Mouse (Mus musculus): ENCODE data around the gene Theg. TPM values are rescaled to one million over a fixed set of nuclear protein-coding genes. Genes with fewer than 3 reads are reported as not detected.

Gene Theg
- not detected in 2 replicates for polyA plus RNA-seq (2016; fragmentation: Nextera tagmentation; extraction: Ambion mirVana)

DNA sequence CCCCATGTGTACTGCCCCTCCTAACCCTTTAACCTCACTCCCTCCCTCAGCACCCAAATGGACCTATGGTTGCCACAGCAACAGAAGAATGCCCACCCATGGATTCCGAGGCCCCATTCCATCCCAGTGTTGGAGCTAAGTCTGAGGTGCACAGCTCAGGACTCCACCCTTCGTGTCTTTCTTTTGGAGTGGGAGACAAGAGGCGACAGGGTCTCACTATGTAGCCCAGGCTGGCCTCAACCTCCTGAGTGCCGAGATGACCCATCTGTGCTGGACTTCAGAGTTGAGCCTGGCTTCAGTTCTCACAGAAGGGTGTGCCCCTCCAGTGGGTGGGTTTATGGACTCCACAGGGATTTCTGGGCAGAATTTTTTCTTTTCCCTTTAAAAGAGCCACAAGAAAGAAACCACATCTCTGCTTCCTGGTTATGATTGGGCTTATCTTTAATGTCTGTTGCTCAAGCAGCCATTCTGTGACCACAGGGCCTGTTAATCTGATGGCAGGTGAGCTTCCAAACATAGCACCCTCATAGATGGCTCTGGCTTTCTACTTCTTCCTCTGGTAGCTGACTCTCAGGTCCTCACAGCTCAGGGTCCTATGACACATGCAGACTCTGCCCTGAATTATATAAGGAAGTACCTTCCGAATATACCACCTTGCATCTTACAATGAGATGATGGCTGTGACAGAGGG, at the start of gene Theg:
Gene Theg (minus strand): TSS at position 271 of the 691 bp plus-strand sequence.
- H3K4me2 ChIP-seq, result no peak within 1 kb of the TSS
- no peak within 1 kb of the TSS for H3K9ac ChIP-seq
- no peak within 1 kb of the TSS for H3K4me3 ChIP-seq
- peaks cover 27% of the 10 kb centered on the region; the same call in 1 of the 2 replicates for H3K27me3 ChIP-seq (replicated peaks)
- no peaks in the 10 kb centered on the region for H3K4me1 ChIP-seq (replicated peaks)
- WGBS, result 81% methylated on average over 5 of the region's 5 CpGs
- no peaks in the 10 kb centered on the region for H3K9me3 ChIP-seq (replicated peaks)
- ATAC-seq (ENCODE audit: insufficient number of reproducible peaks, low FRiP score), result no peak
- no peaks in the 10 kb centered on the region for H3K36me3 ChIP-seq
- H3K27ac ChIP-seq (ENCODE audit: poor library complexity, severe bottlenecking), result no peak within 1 kb of the TSS

DNA sequence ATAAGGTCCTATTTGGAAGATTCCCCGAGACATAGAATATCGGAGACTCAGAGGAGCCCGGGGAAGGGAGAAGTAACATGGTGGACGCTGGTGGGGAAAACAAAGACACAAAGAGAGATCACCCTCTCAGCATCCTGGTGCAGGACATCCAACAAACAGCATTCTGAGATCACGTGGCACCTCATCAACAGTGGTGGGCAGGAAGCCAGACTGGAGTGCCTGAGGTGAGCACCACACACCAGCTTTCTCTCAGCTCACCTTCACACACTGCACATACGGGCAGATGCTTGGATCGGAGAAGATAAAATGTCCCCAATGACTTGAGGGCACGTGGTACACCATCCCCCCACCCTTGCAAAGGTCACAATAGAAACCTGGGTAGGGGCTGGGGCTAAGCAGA, 49.2 kb upstream of the Theg start:
- Histone ChIP-seq H3K4me3 (no peak overlapping the region), H3K27me3 (replicated peaks) (peaks cover 61% of the 10 kb centered on the region), H3K9ac (no peak overlapping the region), H3K4me2 (no peak overlapping the region), H3K9me3 (replicated peaks) (no peaks in the 10 kb centered on the region), H3K36me3 (no peaks in the 10 kb centered on the region), H3K27ac (ENCODE audit: poor library complexity, severe bottlenecking) (no peak overlapping the region), H3K4me1 (replicated peaks) (peaks cover 16% of the 10 kb centered on the region)
- WGBS, result 82% methylated on average over 8 of the region's 8 CpGs
- no peak for ATAC-seq (ENCODE audit: insufficient number of reproducible peaks, low FRiP score)

DNA sequence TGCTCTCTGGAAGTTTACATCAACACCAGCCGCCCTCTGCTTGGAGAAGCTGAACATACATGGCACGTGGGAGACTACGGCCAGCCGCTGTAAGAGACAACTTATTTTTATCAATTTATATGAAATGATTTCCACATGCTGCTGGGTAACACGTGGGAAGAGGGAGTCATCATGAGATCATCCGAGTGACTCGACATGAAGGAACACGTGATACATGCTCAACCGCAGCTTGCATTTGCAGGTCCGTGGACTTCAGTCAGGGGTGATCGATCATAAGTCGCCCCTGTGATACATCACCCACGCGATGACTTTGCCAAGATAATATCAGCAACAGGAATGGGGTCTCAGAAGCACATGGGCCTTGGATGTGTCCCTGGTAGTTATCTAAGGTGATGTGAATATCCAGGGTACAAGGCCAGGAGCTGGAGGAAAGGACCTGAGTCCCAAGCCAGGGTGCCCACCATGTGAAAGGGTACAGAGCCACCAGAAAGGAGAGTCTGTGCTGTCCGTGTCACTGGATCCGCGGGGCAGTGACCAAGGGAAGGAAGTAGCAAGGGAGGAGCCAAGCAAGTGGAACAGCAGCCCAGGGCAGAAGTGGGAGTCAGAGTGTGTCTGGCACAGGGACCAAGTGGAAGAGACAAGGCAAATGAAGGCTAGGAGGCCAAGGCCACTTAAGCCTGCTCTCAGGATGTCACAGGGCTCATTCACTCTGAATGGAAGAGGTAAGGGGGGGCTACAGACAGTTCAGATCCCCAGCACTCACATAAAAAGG, 46.1 kb upstream of the Theg start:
- Histone ChIP-seq H3K36me3 (no peaks in the 10 kb centered on the region), H3K27ac (ENCODE audit: poor library complexity, severe bottlenecking) (no peak overlapping the region), H3K4me2 (no peak overlapping the region), H3K4me1 (replicated peaks) (peaks cover 8% of the 10 kb centered on the region), H3K9me3 (replicated peaks) (no peaks in the 10 kb centered on the region), H3K4me3 (no peak overlapping the region), H3K9ac (no peak overlapping the region), H3K27me3 (replicated peaks) (peaks cover 34% of the 10 kb centered on the region)
- WGBS, result 76% methylated on average over 17 of the region's 17 CpGs
- ATAC-seq (ENCODE audit: insufficient number of reproducible peaks, low FRiP score), result no peak

DNA sequence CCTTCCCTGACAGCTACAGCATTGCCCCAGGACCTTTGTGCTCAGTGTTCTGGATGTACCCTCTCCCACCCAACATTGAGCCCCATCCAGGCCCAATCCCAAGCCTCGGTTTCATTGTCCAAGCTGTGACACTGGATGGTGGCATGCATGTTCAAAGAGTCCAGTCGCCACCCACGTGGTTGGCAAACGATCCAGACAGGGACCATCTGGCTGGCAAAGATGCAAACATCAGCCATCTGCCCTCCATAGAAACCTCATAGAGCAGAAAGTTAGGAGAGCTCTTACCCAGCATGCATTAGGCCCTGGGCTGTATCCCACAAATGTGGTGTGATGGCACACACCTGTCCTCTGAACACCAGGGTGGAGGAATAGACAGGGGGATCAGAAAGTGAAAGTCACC, 44.3 kb upstream of the Theg start:
- Histone ChIP-seq H3K4me3 (no peak overlapping the region), H3K36me3 (no peaks in the 10 kb centered on the region)
- no peak for ATAC-seq (ENCODE audit: insufficient number of reproducible peaks, low FRiP score)

DNA sequence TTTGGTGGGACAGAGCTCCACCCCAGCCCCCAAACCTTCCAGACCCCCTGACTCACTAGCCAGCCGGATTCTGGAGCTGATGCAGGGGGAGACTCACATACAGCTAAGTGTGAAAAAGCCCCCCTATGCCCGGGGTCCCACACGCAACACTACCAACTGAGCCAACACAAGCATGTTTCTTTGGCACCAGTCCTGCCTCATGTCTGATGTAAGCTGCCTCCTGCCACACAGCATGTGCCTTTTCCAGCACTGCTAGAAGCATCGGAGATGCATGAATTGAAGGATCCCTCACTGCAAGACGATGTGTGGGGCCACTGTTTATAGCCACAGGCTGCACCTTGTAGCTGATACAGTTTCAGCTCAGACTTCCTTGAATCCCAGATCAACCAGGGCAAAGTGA, 41.2 kb upstream of the Theg start:
- ATAC-seq (ENCODE audit: insufficient number of reproducible peaks, low FRiP score), result no peak
- Histone ChIP-seq H3K4me3 (no peak overlapping the region), H3K4me1 (replicated peaks) (no peaks in the 10 kb centered on the region), H3K4me2 (no peak overlapping the region), H3K9me3 (replicated peaks) (no peaks in the 10 kb centered on the region), H3K9ac (no peak overlapping the region), H3K36me3 (no peaks in the 10 kb centered on the region), H3K27me3 (replicated peaks) (peaks cover 11% of the 10 kb centered on the region; the same call in 1 of the 2 replicates), H3K27ac (ENCODE audit: poor library complexity, severe bottlenecking) (no peak overlapping the region)
- 79% methylated on average over 5 of the region's 5 CpGs for WGBS

More for the DNA sequence above, 44.3 kb upstream of the Theg start:
- WGBS, result 78% methylated on average over 4 of the region's 4 CpGs
- H3K9ac ChIP-seq, result no peak overlapping the region
- peaks cover 16% of the 10 kb centered on the region; the same call in 1 of the 2 replicates for H3K27me3 ChIP-seq (replicated peaks)
- H3K4me2 ChIP-seq, result no peak overlapping the region
- H3K4me1 ChIP-seq (replicated peaks), result no peaks in the 10 kb centered on the region
- H3K9me3 ChIP-seq (replicated peaks), result no peaks in the 10 kb centered on the region
- H3K27ac ChIP-seq (ENCODE audit: poor library complexity, severe bottlenecking), result no peak overlapping the region

DNA sequence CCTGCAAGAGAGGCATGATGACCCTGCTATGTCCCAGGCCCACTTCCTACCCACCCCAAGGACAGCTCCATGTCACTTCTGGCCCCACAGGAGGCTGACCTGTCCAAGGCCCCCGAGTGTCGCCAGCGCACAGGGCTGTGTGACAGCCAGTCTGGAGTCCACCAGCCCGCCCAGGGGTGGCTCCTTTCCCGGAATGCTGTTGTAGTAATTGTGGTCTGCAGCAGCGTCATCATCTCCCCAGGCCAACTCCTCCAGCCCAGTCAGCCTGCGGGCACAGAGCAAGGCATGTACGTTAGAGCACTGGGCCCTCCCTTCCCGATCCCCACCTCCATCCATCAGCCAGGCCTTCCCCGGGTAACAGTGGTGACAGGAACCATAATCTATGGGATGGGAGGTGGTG, 39.0 kb upstream of the Theg start:
- no peaks in the 10 kb centered on the region for H3K4me1 ChIP-seq (replicated peaks)
- WGBS, result 78% methylated on average over 10 of the region's 10 CpGs
- no peaks in the 10 kb centered on the region for H3K36me3 ChIP-seq
- no peak for ATAC-seq (ENCODE audit: insufficient number of reproducible peaks, low FRiP score)
- H3K27ac ChIP-seq (ENCODE audit: poor library complexity, severe bottlenecking), result no peak overlapping the region
- no peak overlapping the region for H3K4me3 ChIP-seq
- H3K27me3 ChIP-seq (replicated peaks), result peaks cover 15% of the 10 kb centered on the region; the same call in 1 of the 2 replicates
- no peak overlapping the region for H3K4me2 ChIP-seq
- no peak overlapping the region for H3K9ac ChIP-seq
- H3K9me3 ChIP-seq (replicated peaks), result no peaks in the 10 kb centered on the region

DNA sequence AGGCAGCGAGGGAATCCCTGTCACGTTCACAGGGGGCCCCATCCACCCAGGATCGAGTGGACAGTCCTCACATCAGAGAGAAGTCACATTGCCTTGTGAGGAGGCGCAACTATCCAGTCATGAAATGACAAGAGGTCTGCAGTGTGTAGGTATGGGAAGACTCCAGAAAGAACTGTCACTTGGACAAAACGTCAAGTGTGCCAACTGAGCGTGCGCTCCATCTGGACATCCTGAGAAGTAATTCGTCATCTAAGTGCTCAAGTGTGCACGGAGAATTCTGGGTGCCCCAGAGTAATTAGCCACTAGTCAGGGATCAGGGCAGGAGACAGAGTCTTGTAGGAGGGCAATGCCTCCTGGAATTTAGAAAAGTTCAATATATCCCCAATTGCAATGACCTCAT, 38.3 kb upstream of the Theg start:
- no peak overlapping the region for H3K9ac ChIP-seq
- no peaks in the 10 kb centered on the region for H3K36me3 ChIP-seq
- ATAC-seq (ENCODE audit: insufficient number of reproducible peaks, low FRiP score), result no peak

DNA sequence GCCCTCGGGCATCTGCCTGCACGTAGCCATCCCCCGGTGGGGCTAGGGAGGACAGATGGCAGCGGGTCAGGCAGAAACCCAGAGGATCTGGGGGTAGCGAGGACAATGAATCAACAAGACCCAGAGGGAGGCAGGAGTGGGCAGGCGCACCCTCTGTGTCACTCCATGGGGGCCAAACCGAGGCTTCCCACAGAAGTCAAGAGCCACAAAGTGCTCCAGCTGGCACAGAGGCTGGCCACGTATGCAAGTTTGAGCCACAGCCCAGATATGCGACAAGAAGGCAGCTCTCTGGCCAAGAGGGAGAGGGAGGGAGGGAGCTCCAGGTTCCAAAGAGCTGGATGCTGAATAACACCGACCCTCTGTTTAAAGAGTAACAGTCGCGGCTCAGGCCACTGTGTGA, 36.8 kb upstream of the Theg start:
- no peak overlapping the region for H3K9ac ChIP-seq
- H3K27me3 ChIP-seq (replicated peaks), result peaks cover 18% of the 10 kb centered on the region; the same call in 1 of the 2 replicates
- H3K9me3 ChIP-seq (replicated peaks), result no peaks in the 10 kb centered on the region
- ATAC-seq (ENCODE audit: insufficient number of reproducible peaks, low FRiP score), result no peak
- no peak overlapping the region for H3K4me3 ChIP-seq
- H3K4me1 ChIP-seq (replicated peaks), result no peaks in the 10 kb centered on the region
- no peak overlapping the region for H3K4me2 ChIP-seq
- no peaks in the 10 kb centered on the region for H3K36me3 ChIP-seq
- WGBS, result 73% methylated on average over 12 of the region's 12 CpGs
- no peak overlapping the region for H3K27ac ChIP-seq (ENCODE audit: poor library complexity, severe bottlenecking)

More for the DNA sequence above, 38.3 kb upstream of the Theg start:
- WGBS, result 75% methylated on average over 9 of the region's 9 CpGs
- Histone ChIP-seq H3K4me3 (no peak overlapping the region), H3K9me3 (replicated peaks) (no peaks in the 10 kb centered on the region), H3K27ac (ENCODE audit: poor library complexity, severe bottlenecking) (no peak overlapping the region), H3K27me3 (replicated peaks) (peaks cover 18% of the 10 kb centered on the region; the same call in 1 of the 2 replicates), H3K4me2 (no peak overlapping the region), H3K4me1 (replicated peaks) (no peaks in the 10 kb centered on the region)

DNA sequence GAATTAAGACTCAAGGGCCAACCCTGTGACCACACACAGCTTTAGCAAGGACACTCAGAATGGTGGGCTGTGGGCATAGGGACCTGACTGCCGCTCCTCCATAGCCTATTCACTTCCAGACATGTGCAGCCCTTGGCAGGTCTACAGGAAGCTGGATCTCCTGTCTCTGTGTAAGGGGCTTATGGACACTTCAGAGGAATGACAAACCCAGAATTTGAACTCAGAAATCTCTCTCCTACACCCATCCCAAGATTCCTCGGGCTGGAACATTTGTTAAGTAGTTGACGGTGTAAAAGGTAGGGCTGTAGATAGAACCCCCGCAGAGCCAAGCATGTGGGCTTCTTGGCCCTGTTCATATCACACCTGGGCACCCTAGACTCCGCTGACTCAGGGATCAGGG, 29.2 kb upstream of the Theg start:
- Histone ChIP-seq H3K4me2 (no peak overlapping the region), H3K4me1 (replicated peaks) (peaks cover 21% of the 10 kb centered on the region), H3K27me3 (replicated peaks) (peaks cover 35% of the 10 kb centered on the region), H3K36me3 (no peaks in the 10 kb centered on the region), H3K9me3 (replicated peaks) (no peaks in the 10 kb centered on the region), H3K9ac (no peak overlapping the region), H3K4me3 (no peak overlapping the region), H3K27ac (ENCODE audit: poor library complexity, severe bottlenecking) (no peak overlapping the region)
- 80% methylated on average over 5 of the region's 5 CpGs for WGBS
- no peak for ATAC-seq (ENCODE audit: insufficient number of reproducible peaks, low FRiP score)

DNA sequence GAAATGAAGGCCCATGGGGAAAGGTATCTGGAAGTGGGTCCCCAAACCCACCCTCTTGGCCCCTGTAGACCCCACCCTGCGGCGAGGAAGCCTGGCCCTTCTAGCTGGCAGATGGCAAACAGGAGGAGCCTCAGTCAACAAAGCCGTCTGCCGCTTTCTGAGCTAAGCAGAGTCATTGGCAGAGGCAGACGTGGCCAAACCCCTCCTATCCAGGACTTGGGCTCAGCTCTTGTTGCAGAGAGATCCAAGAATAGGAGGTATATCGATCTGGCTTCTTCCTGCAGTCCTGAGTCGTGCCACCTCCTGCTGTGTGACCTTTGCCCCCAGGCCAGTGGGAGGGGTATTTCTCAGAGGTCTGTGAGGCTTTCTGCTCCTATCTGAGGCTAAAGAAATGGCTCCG, 28.7 kb upstream of the Theg start:
- no peak for ATAC-seq (ENCODE audit: insufficient number of reproducible peaks, low FRiP score)
- Histone ChIP-seq H3K27ac (ENCODE audit: poor library complexity, severe bottlenecking) (no peak overlapping the region), H3K4me1 (replicated peaks) (peaks cover 21% of the 10 kb centered on the region), H3K4me3 (no peak overlapping the region), H3K4me2 (no peak overlapping the region), H3K27me3 (replicated peaks) (peaks cover 40% of the 10 kb centered on the region), H3K9me3 (replicated peaks) (no peaks in the 10 kb centered on the region), H3K36me3 (no peaks in the 10 kb centered on the region), H3K9ac (no peak overlapping the region)
- 17% methylated on average over 8 of the region's 8 CpGs for WGBS

DNA sequence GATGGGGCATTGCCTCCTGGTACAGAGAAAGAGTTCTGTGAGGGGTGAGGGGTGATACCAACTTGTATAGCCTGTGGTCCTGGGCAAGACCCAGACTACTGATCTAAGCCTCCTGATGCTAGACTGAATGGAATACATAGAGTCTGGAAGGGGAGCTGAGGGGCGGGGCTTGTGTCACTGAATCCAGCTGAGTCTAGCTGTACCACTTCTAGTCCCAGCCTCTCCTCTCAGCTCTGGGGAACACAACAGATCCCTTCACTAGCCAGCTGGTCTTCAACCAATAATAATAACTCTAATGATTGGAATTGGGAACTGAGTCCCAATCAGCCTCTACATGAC, 27.1 kb upstream of the Theg start:
- Histone ChIP-seq H3K4me2 (peak overlapping the region; percentile 94), H3K9ac (0 out of 2 replicates have a peak overlapping the region, but pooled peaks have one; percentile 62), H3K4me1 (replicated peaks) (peaks cover 21% of the 10 kb centered on the region), H3K27me3 (replicated peaks) (peaks cover 53% of the 10 kb centered on the region), H3K27ac (ENCODE audit: poor library complexity, severe bottlenecking) (no peak overlapping the region), H3K4me3 (peak overlapping the region; percentile 59), H3K36me3 (no peaks in the 10 kb centered on the region), H3K9me3 (replicated peaks) (no peaks in the 10 kb centered on the region)
- no peak for ATAC-seq (ENCODE audit: insufficient number of reproducible peaks, low FRiP score)
- 89% methylated on average over 1 of the region's 1 CpGs for WGBS
